Mouse (Mus musculus) left cerebral cortex, postnatal 10 days (tissue): Measurements from ENCODE around the gene Gm20388. TPM values are rescaled to one million over a fixed set of nuclear protein-coding genes. Genes with fewer than 3 reads are reported as not detected.

Experiments
- DNase-seq, 2 experiments: peaks; one replicate each; pipeline ENCODE4 v3.0.0; 2021 to 2022; ENCODE audit warnings: low spot score in 2 of 2, mixed read lengths in 1 of 2; ENCODE audit errors: extremely low spot score in 1 of 2
- intact Hi-C: fragments of 180-260 bp; cut with DNase I; formaldehyde crosslinking; loops from one replicate; pipeline ENCODE4 v1.15.1; 2025
- total RNA-seq, 2 experiments: library from RNA; stranded (reverse); gene quantifications; 2 replicates each; pipeline ENCODE4 v1.2.3; 2021

Gene Gm20388
- total RNA-seq, 2 experiments from 2014 or later: 4.4 to 9.0 TPM

- DNase-seq: peak in 1 of 2 experiments; percentile 61
- intact Hi-C loops: loop anchor here (5.0 kb wide), 1 partner anchor 294 kb away; no protein-coding TSS in a partner anchor
Measured at GRCm38 (mm10) chr8:121977819-121978590, 2067.4 kb downstream of the Gm20388 start.

- intact Hi-C loops: loop anchor here (5.0 kb wide), 1 partner anchor 294 kb away; no protein-coding TSS in a partner anchor
- DNase-seq: no peak
Measured at GRCm38 (mm10) chr8:121978670-121979069, 2068.0 kb downstream of the Gm20388 start.

- intact Hi-C loops: loop anchor here (5.0 kb wide), 1 partner anchor 351 kb away; no protein-coding TSS in a partner anchor
Measured at GRCm38 (mm10) chr8:121980792-121981519, 2070.3 kb downstream of the Gm20388 start.

GRCm38 (mm10) chr8:121981520-121981895 is 2070.9 kb downstream of the Gm20388 start:
- DNase-seq: peak in 1 of 2 experiments; percentile 33
- intact Hi-C loops: loop anchor here (5.0 kb wide), 1 partner anchor 351 kb away; no protein-coding TSS in a partner anchor

More at GRCm38 (mm10) chr8:121980792-121981519, 2070.3 kb downstream of the Gm20388 start:
- no peak for DNase-seq

- DNase-seq: no peak
- intact Hi-C loops: no loop called here
Measured at GRCm38 (mm10) chr8:121985673-121986072, 2075.0 kb downstream of the Gm20388 start.

GRCm38 (mm10) chr8:121987892-121988291 is 2077.3 kb downstream of the Gm20388 start:
- intact Hi-C loops: no loop called here
- no peak for DNase-seq

- DNase-seq: no peak
- intact Hi-C loops: loop anchor here (5.0 kb wide), 1 partner anchor 242 kb away; no protein-coding TSS in a partner anchor
Measured at GRCm38 (mm10) chr8:121990506-121991255, 2080.0 kb downstream of the Gm20388 start.

GRCm38 (mm10) chr8:121991611-121992010 is 2081.0 kb downstream of the Gm20388 start:
- DNase-seq: no peak
- intact Hi-C loops: loop anchor here (5.0 kb wide), 1 partner anchor 241 kb away; no protein-coding TSS in a partner anchor

GRCm38 (mm10) chr8:121992911-121993310 is 2082.3 kb downstream of the Gm20388 start:
- no peak for DNase-seq
- intact Hi-C loops: loop anchor here (5.0 kb wide), 1 partner anchor 239 kb away; no protein-coding TSS in a partner anchor

GRCm38 (mm10) chr8:121995112-121995511 is 2084.5 kb downstream of the Gm20388 start:
- intact Hi-C loops: no loop called here
- no peak for DNase-seq

- no peak for DNase-seq
- intact Hi-C loops: no loop called here
Measured at GRCm38 (mm10) chr8:121995895-121996294, 2085.3 kb downstream of the Gm20388 start.

GRCm38 (mm10) chr8:121998631-121999030 is 2088.0 kb downstream of the Gm20388 start:
- intact Hi-C loops: no loop called here
- DNase-seq: no peak

- DNase-seq: no peak
- intact Hi-C loops: no loop called here
Measured at GRCm38 (mm10) chr8:121999211-121999610, 2088.6 kb downstream of the Gm20388 start.

GRCm38 (mm10) chr8:122001339-122002115 is 2090.9 kb downstream of the Gm20388 start:
- intact Hi-C loops: no loop called here
- DNase-seq: no peak

GRCm38 (mm10) chr8:122003646-122004045 is 2093.0 kb downstream of the Gm20388 start:
- intact Hi-C loops: no loop called here
- DNase-seq: no peak

GRCm38 (mm10) chr8:122004131-122004530 is 2093.5 kb downstream of the Gm20388 start:
- no peak for DNase-seq
- intact Hi-C loops: no loop called here

- DNase-seq: no peak
- intact Hi-C loops: no loop called here
Measured at GRCm38 (mm10) chr8:122005422-122006204, 2095.0 kb downstream of the Gm20388 start.
